Mouse (Mus musculus) CD4-positive, CD25-positive, alpha-beta regulatory T cell, adult 4 months (primary cell): ENCODE data around the gene Pcbp3. TPM values are rescaled to one million over a fixed set of nuclear protein-coding genes. Genes with fewer than 3 reads are reported as not detected.

Source experiments
- ATAC-seq: one replicate; pipeline ENCODE4 v1.8.0; 2017
- polyA plus RNA-seq, 2 experiments: library from polyadenylated mRNA; unstranded; fragments of 100-300 nt; shearing (Covaris generic); gene quantifications; one replicate each; pipeline ENCODE4 v1.2.1; 2017

Gene Pcbp3
- polyA plus RNA-seq, 2 experiments from 2014 or later, result 5.3 to 12.6 TPM

GRCm38 (mm10) chr10:76729631-76730620, 231.8 kb downstream of the Pcbp3 start:
- no peak for ATAC-seq

- no peak for ATAC-seq
These were observed 233.3 kb downstream of the Pcbp3 start for GRCm38 (mm10) chr10:76728369-76728768.

GRCm38 (mm10) chr10:76727301-76727700, 234.4 kb downstream of the Pcbp3 start:
- ATAC-seq, result no peak

- ATAC-seq, result no peak
These were observed 234.8 kb downstream of the Pcbp3 start for GRCm38 (mm10) chr10:76726866-76727265.

GRCm38 (mm10) chr10:76725682-76726285, 235.9 kb downstream of the Pcbp3 start, which contains the start of gene Col6a1:
Gene Col6a1 (minus strand): TSS chr10:76726168.
- ATAC-seq, result no peak

- ATAC-seq, result no peak
These were observed 236.6 kb downstream of the Pcbp3 start for GRCm38 (mm10) chr10:76725097-76725496.

GRCm38 (mm10) chr10:76724231-76724736, 237.4 kb downstream of the Pcbp3 start:
- ATAC-seq, result no peak

- ATAC-seq, result no peak
These were observed 238.8 kb downstream of the Pcbp3 start for GRCm38 (mm10) chr10:76722751-76723450.

- no peak for ATAC-seq
These were observed 239.9 kb downstream of the Pcbp3 start for GRCm38 (mm10) chr10:76721746-76722145.

GRCm38 (mm10) chr10:76721216-76721615, 240.5 kb downstream of the Pcbp3 start:
- ATAC-seq, result no peak

GRCm38 (mm10) chr10:76717631-76718030, 244.1 kb downstream of the Pcbp3 start:
- ATAC-seq, result no peak

GRCm38 (mm10) chr10:76717026-76717425, 244.7 kb downstream of the Pcbp3 start:
- ATAC-seq, result no peak

GRCm38 (mm10) chr10:76714303-76714702, 247.4 kb downstream of the Pcbp3 start:
- ATAC-seq, result no peak

- ATAC-seq, result no peak
These were observed 249.2 kb downstream of the Pcbp3 start for GRCm38 (mm10) chr10:76712500-76712899.

Other genes starting within 250 kb of the Pcbp3 start
- not detected for gene Col6a1, start 235.7 kb downstream of the Pcbp3 start, polyA plus RNA-seq
- gene Slc19a1, start 70.4 kb upstream of the Pcbp3 start, polyA plus RNA-seq, result 10 to 100 TPM; 32.3 to 61.7 TPM
- gene Col18a1, start 204.7 kb upstream of the Pcbp3 start, polyA plus RNA-seq, result under 1 TPM in 1 of 2 experiments, not detected in 1; 0.16 TPM